Comparison of ENCODE assay signal across 28 mouse cellular contexts in the genomic region with DNA sequence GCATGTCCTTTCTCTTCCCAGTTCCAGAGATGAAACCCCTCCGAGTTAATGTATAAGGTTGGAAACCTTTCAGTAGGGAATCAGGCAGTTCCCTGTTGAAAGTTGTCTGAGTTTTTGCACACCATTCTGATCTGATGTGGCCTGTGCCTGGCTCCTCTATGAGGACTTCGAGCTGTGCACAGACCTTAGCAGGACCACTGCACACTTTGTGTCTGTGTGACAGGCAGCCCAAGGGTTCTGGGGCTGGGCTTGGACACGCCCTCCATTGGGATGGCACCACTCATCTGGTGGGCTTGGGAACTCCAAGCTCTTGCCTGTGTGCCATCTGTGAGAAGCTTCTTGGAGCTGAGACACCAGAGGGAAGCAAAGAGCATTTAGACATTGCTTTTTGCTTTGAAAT. TPM values are rescaled to one million over a fixed set of nuclear protein-coding genes. Genes with fewer than 3 reads are reported as not detected.
DNase-seq lines count a peak whose midpoint lies in the region; ATAC-seq and TF ChIP-seq lines count a peak whose summit lies in the region.
"Had no signal": no experiment of that assay in that cellular context is flagged by ENCODE, and none has a peak within 500 bp of the region (broad histone marks: within the 10 kb centered on the region; RNA-seq: fewer than 3 reads in every experiment).

No protein-coding gene starts in this region.

- no peaks in the 10 kb centered on the region for H3K27me3 ChIP-seq in forebrain, postnatal 0 days (ENCODE audit: insufficient read depth, low read length)
- no peaks in the 10 kb centered on the region for H3K27me3 ChIP-seq in forebrain, embryonic 12.5 days
- H3K27me3 ChIP-seq: embryonic facial prominence, embryonic 13.5 days; forebrain, embryonic 13.5 days; heart, embryonic 13.5 days had no signal

- peaks cover 56% of the 10 kb centered on the region for H3K36me3 ChIP-seq in forebrain, postnatal 0 days (ENCODE audit: insufficient read depth)
- H3K36me3 ChIP-seq in forebrain, embryonic 12.5 days (replicated peaks) = peaks cover 45% of the 10 kb centered on the region
- H3K36me3 ChIP-seq: embryonic facial prominence, embryonic 10.5 days; embryonic facial prominence, embryonic 13.5 days; G1E; heart, embryonic 13.5 days had no signal

- TF ChIP-seq CTCF in forebrain, postnatal 0 days (IDR thresholded peaks at IDR 0.05; ENCODE audit: low read depth) = peak; percentile 37

- H3K4me3 ChIP-seq in forebrain, postnatal 0 days (ENCODE audit: low read depth, low read length) = no peak overlapping the region
- H3K4me3 ChIP-seq in forebrain, embryonic 12.5 days (replicated peaks) = no peak overlapping the region
- H3K4me3 ChIP-seq: embryonic facial prominence, embryonic 10.5 days; embryonic facial prominence, embryonic 13.5 days; erythroblast, embryonic 14.5 days; forebrain, embryonic 13.5 days; gastrocnemius, adult 2 months; heart, embryonic 13.5 days had no signal

- DNase-seq in forebrain, postnatal 0 days = no peak
- DNase-seq in layer of hippocampus, adult 8-10 months (ENCODE audit: low spot score in 2 of 2) = peak; percentile 11
- no peak for DNase-seq in layer of hippocampus, postnatal 10 days (ENCODE audit: low spot score in 2 of 2)
- DNase-seq in right cerebral cortex, postnatal 10 days (ENCODE audit: low spot score in 2 of 2) = peak; percentile 29 to 39
- DNase-seq in right cerebral cortex, adult 2 months (ENCODE audit: low spot score in 2 of 2) = no peak
- DNase-seq: adrenal gland, postnatal 10 days; adrenal gland, postnatal 36 days; B cell, adult 2 months; cerebellum, adult 8-10 months; cerebellum, postnatal 36 days; embryo, embryonic 11 days; gastrocnemius, adult 2 months; gastrocnemius, postnatal 14 days; heart, adult 18-20 months; heart, postnatal 14 days; heart, postnatal 4 days had no signal

- ATAC-seq in forebrain, postnatal 0 days = peak; percentile 15; the same call in 1 of the 2 replicates
- ATAC-seq in forebrain, embryonic 12.5 days (ENCODE audit: low FRiP score) = no peak
- ATAC-seq: forebrain, embryonic 13.5 days; forebrain, embryonic 16.5 days; hindbrain, postnatal 0 days; inflammation-experienced regulatory T-cells, adult 6 months; Patski had no signal

- no peak overlapping the region for H3K4me2 ChIP-seq in forebrain, postnatal 0 days (ENCODE audit: low read depth)
- H3K4me2 ChIP-seq in forebrain, embryonic 12.5 days = no peak overlapping the region
- H3K4me2 ChIP-seq: embryonic facial prominence, embryonic 13.5 days; forebrain, embryonic 13.5 days; heart, embryonic 13.5 days; hindbrain, embryonic 14.5 days had no signal

- H3K4me1 ChIP-seq in forebrain, postnatal 0 days (ENCODE audit: insufficient read depth) = no peaks in the 10 kb centered on the region
- H3K4me1 ChIP-seq in forebrain, embryonic 12.5 days = no peaks in the 10 kb centered on the region
- H3K4me1 ChIP-seq: embryonic facial prominence, embryonic 10.5 days; embryonic facial prominence, embryonic 13.5 days; forebrain, embryonic 13.5 days; heart, embryonic 13.5 days had no signal

- WGBS in forebrain, postnatal 0 days = 91% methylated on average over 3 of the region's 3 CpGs
- 88% methylated on average over 3 of the region's 3 CpGs for WGBS in forebrain, embryonic 12.5 days

- no peak overlapping the region for H3K27ac ChIP-seq in forebrain, postnatal 0 days (ENCODE audit: low read depth, low read length)
- no peak overlapping the region for H3K27ac ChIP-seq in forebrain, embryonic 12.5 days
- H3K27ac ChIP-seq: embryonic facial prominence, embryonic 10.5 days; embryonic facial prominence, embryonic 13.5 days; forebrain, embryonic 13.5 days; gastrocnemius, adult 2 months; heart, embryonic 13.5 days; hindbrain, embryonic 14.5 days; hindbrain, postnatal 0 days had no signal

- H3K9me3 ChIP-seq in forebrain, postnatal 0 days (ENCODE audit: low read length) = no peaks in the 10 kb centered on the region
- H3K9me3 ChIP-seq in forebrain, embryonic 12.5 days = no peaks in the 10 kb centered on the region
- H3K9me3 ChIP-seq: embryonic facial prominence, embryonic 10.5 days; embryonic facial prominence, embryonic 13.5 days; forebrain, embryonic 13.5 days; G1E; heart, embryonic 13.5 days had no signal

- no peak overlapping the region for H3K9ac ChIP-seq in forebrain, postnatal 0 days
- no peak overlapping the region for H3K9ac ChIP-seq in forebrain, embryonic 12.5 days
- H3K9ac ChIP-seq: embryonic facial prominence, embryonic 13.5 days; forebrain, embryonic 13.5 days; heart, embryonic 13.5 days; hindbrain, embryonic 14.5 days had no signal

RNA-seq across cellular contexts. Expression of gene Ric3, which starts 51.8 kb away (rescaled TPM):
- 42.2 and 61.0 TPM in 2 replicates for total RNA-seq in forebrain, postnatal 0 days (2014; rRNA removed)
- 26.7 and 32.4 TPM in 2 replicates for polyA plus RNA-seq in forebrain, postnatal 0 days (2015; fragmentation: Nextera tagmentation; extraction: Ambion mirVana)
- polyA plus RNA-seq in forebrain, embryonic 12.5 days (2016; fragmentation: Nextera tagmentation; extraction: Ambion mirVana) = 23.6 and 25.1 TPM in 2 replicates
- 10 to 100 TPM; 66.7 to 77.1 (median 72.9) TPM for total RNA-seq in layer of hippocampus, adult 8-10 months (2022)
- 10 to 100 TPM; 47.3 to 52.1 TPM for total RNA-seq in layer of hippocampus, postnatal 10 days (2021)
- polyA plus RNA-seq: G1E; inflammation-experienced regulatory T-cells, adult 6 months had no signal

Comparison
In these comparisons a context has a peak if more than half of its experiments do, and no peak if none do; other contexts are left out.
1. DNase-seq: peak in layer of hippocampus, adult 8-10 months (2 of 2) and right cerebral cortex, postnatal 10 days (2 of 2); none in forebrain, postnatal 0 days (single experiment), layer of hippocampus, postnatal 10 days (0 of 2) and right cerebral cortex, adult 2 months (0 of 2).